Mouse (Mus musculus) forebrain, embryonic 15.5 days (tissue): Measurements from ENCODE around the gene Txn2. TPM values are rescaled to one million over a fixed set of nuclear protein-coding genes. Genes with fewer than 3 reads are reported as not detected.

ENCODE experiments used
- ATAC-seq: fragments of 200-750 bp; cut with Nextera tagmentation; replicated peaks from 2 replicates; pipeline ENCODE4 v1.8.0; 2017; ENCODE audit warnings: mild to moderate bottlenecking, moderate TSS enrichment, moderate library complexity
- H3K27ac ChIP-seq: fragments of 300-500 bp; sonication (generic); replicated peaks from 2 replicates; pipeline ENCODE4 v1.5.1; 2015; ENCODE audit warnings: mild to moderate bottlenecking, inconsistent platforms
- H3K27me3 ChIP-seq: fragments of 300-500 bp; sonication (generic); 2 replicates; pipeline ENCODE4 v1.6.1; 2015; ENCODE audit warnings: inconsistent platforms
- H3K36me3 ChIP-seq: fragments of 300-500 bp; sonication (generic); 2 replicates; pipeline ENCODE4 v1.6.1; 2015; ENCODE audit warnings: mild to moderate bottlenecking, inconsistent platforms
- H3K4me1 ChIP-seq: fragments of 300-500 bp; sonication (generic); 2 replicates; pipeline ENCODE4 v1.6.1; 2015; ENCODE audit warnings: inconsistent platforms
- H3K4me2 ChIP-seq: fragments of 300-500 bp; sonication (generic); replicated peaks from 2 replicates; pipeline ENCODE4 v1.6.1; 2015; ENCODE audit warnings: mild to moderate bottlenecking, inconsistent platforms
- H3K4me3 ChIP-seq: fragments of 300-500 bp; sonication (generic); 2 replicates; pipeline ENCODE4 v1.5.1; 2015; ENCODE audit warnings: mild to moderate bottlenecking, inconsistent platforms
- H3K9ac ChIP-seq: fragments of 300-500 bp; sonication (generic); replicated peaks from 2 replicates; pipeline ENCODE4 v1.6.1; 2015; ENCODE audit warnings: mild to moderate bottlenecking, inconsistent platforms
- H3K9me3 ChIP-seq: fragments of 300-500 bp; sonication (generic); 2 replicates; pipeline ENCODE4 v1.6.1; 2016; ENCODE audit warnings: inconsistent platforms
- WGBS: fragments of 180-500 bp; shearing (Covaris S2); methylation state at CpG from one replicate; pipeline ENCODE4 v1.1.7; 2015; ENCODE audit warnings: mixed read lengths; 5-methylcytosine and 5-hydroxymethylcytosine counted together
- polyA plus RNA-seq: library from polyadenylated mRNA; unstranded; fragments of >200 nt; fragmentation: Nextera tagmentation; extraction: Ambion mirVana; gene quantifications from 2 replicates; pipeline ENCODE4 v1.2.1, GENCODE M21; 2015

The Txn2 gene
- polyA plus RNA-seq, 1 experiment from 2014 or later = 230 TPM

- Histone ChIP-seq H3K4me2 (no peak overlapping the region), H3K4me1 (peaks cover 57% of the 10 kb centered on the region), H3K27me3 (no peaks in the 10 kb centered on the region), H3K36me3 (no peaks in the 10 kb centered on the region), H3K9ac (no peak overlapping the region), H3K9me3 (no peaks in the 10 kb centered on the region), H3K27ac (no peak overlapping the region), H3K4me3 (no peak overlapping the region)
- no peak for ATAC-seq
- WGBS = 74% methylated on average over 6 of the region's 6 CpGs
These were observed 2.8 kb upstream of the Txn2 start for GRCm38 (mm10) chr15:77931689-77932016.

- no peak overlapping the region for H3K9ac ChIP-seq
- H3K9me3 ChIP-seq = no peaks in the 10 kb centered on the region
- no peak overlapping the region for H3K4me3 ChIP-seq
- no peaks in the 10 kb centered on the region for H3K27me3 ChIP-seq
- 88% methylated on average over 6 of the region's 6 CpGs for WGBS
- H3K4me1 ChIP-seq = peaks cover 53% of the 10 kb centered on the region
- H3K27ac ChIP-seq = no peak overlapping the region
- no peak for ATAC-seq
- no peak overlapping the region for H3K4me2 ChIP-seq
- no peaks in the 10 kb centered on the region; the same call in 1 of the 2 replicates for H3K36me3 ChIP-seq
These were observed 2.3 kb upstream of the Txn2 start for GRCm38 (mm10) chr15:77930986-77931688.

GRCm38 (mm10) chr15:77929804-77930203 is 998 bp upstream of the Txn2 start:
- Histone ChIP-seq H3K4me1 (peaks cover 44% of the 10 kb centered on the region), H3K27me3 (no peaks in the 10 kb centered on the region), H3K4me2 (peak overlapping the region; percentile 77), H3K27ac (peak overlapping the region; percentile 97; the same call in 1 of the 2 replicates), H3K36me3 (peaks cover 5% of the 10 kb centered on the region), H3K4me3 (peak overlapping the region; percentile 90), H3K9me3 (no peaks in the 10 kb centered on the region), H3K9ac (peak overlapping the region; percentile 68; the same call in 1 of the 2 replicates)
- no peak for ATAC-seq
- 46% methylated on average over 8 of the region's 8 CpGs for WGBS

- Histone ChIP-seq H3K4me1 (peaks cover 27% of the 10 kb centered on the region), H3K36me3 (peaks cover 22% of the 10 kb centered on the region), H3K27ac (peak overlapping the region; percentile 97; the same call in 1 of the 2 replicates), H3K27me3 (no peaks in the 10 kb centered on the region), H3K4me3 (peak overlapping the region; percentile 90), H3K9ac (peak overlapping the region; percentile 82), H3K9me3 (no peaks in the 10 kb centered on the region), H3K4me2 (peak overlapping the region; percentile 56)
- no peak for ATAC-seq
- 22% methylated on average over 4 of the region's 4 CpGs for WGBS
These were observed 715 bp downstream of the Txn2 start for GRCm38 (mm10) chr15:77928091-77928490.

GRCm38 (mm10) chr15:77926921-77927320 is 1.9 kb downstream of the Txn2 start:
- Histone ChIP-seq H3K4me2 (no peak overlapping the region), H3K27me3 (no peaks in the 10 kb centered on the region), H3K27ac (no peak overlapping the region), H3K9ac (no peak overlapping the region), H3K4me1 (peaks cover 26% of the 10 kb centered on the region), H3K9me3 (no peaks in the 10 kb centered on the region), H3K36me3 (peaks cover 34% of the 10 kb centered on the region), H3K4me3 (no peak overlapping the region)
- 88% methylated on average over 5 of the region's 5 CpGs for WGBS
- ATAC-seq = no peak

- Histone ChIP-seq H3K36me3 (peaks cover 49% of the 10 kb centered on the region), H3K9me3 (no peaks in the 10 kb centered on the region), H3K27me3 (no peaks in the 10 kb centered on the region), H3K4me1 (peaks cover 26% of the 10 kb centered on the region), H3K4me3 (no peak overlapping the region), H3K9ac (no peak overlapping the region), H3K4me2 (no peak overlapping the region), H3K27ac (no peak overlapping the region)
- 92% methylated on average over 2 of the region's 2 CpGs for WGBS
- ATAC-seq = no peak
These were observed 3.6 kb downstream of the Txn2 start for GRCm38 (mm10) chr15:77925195-77925594.

- Histone ChIP-seq H3K36me3 (peaks cover 65% of the 10 kb centered on the region), H3K4me2 (no peak overlapping the region), H3K4me3 (no peak overlapping the region), H3K4me1 (peaks cover 16% of the 10 kb centered on the region), H3K9ac (no peak overlapping the region), H3K9me3 (no peaks in the 10 kb centered on the region), H3K27me3 (no peaks in the 10 kb centered on the region), H3K27ac (no peak overlapping the region)
- ATAC-seq = no peak
- 69% methylated on average over 9 of the region's 9 CpGs for whole genome bisulfite sequencing
These were observed 5.4 kb downstream of the Txn2 start for GRCm38 (mm10) chr15:77923267-77924035.

- Histone ChIP-seq H3K4me1 (peaks cover 11% of the 10 kb centered on the region), H3K9me3 (no peaks in the 10 kb centered on the region), H3K4me2 (no peak overlapping the region), H3K36me3 (peaks cover 70% of the 10 kb centered on the region), H3K27me3 (no peaks in the 10 kb centered on the region), H3K27ac (no peak overlapping the region), H3K4me3 (no peak overlapping the region), H3K9ac (no peak overlapping the region)
- no peak for ATAC-seq
- WGBS = 81% methylated on average over 9 of the region's 9 CpGs
These were observed 6.1 kb downstream of the Txn2 start for GRCm38 (mm10) chr15:77922710-77923109.

GRCm38 (mm10) chr15:77921636-77922035 is 7.2 kb downstream of the Txn2 start:
- Histone ChIP-seq H3K9me3 (no peaks in the 10 kb centered on the region), H3K9ac (no peak overlapping the region), H3K4me1 (0 out of 2 replicates have a peak, but pooled peaks cover under 1% of the 10 kb centered on the region), H3K27ac (no peak overlapping the region), H3K27me3 (no peaks in the 10 kb centered on the region), H3K36me3 (peaks cover 72% of the 10 kb centered on the region), H3K4me3 (no peak overlapping the region), H3K4me2 (no peak overlapping the region)
- 95% methylated on average over 6 of the region's 6 CpGs for WGBS
- no peak for ATAC-seq

GRCm38 (mm10) chr15:77920511-77921462 is 8.0 kb downstream of the Txn2 start:
- Histone ChIP-seq H3K4me2 (no peak overlapping the region), H3K4me1 (no peaks in the 10 kb centered on the region), H3K27ac (no peak overlapping the region), H3K9ac (no peak overlapping the region), H3K27me3 (no peaks in the 10 kb centered on the region), H3K9me3 (no peaks in the 10 kb centered on the region), H3K4me3 (no peak overlapping the region), H3K36me3 (peaks cover 76% of the 10 kb centered on the region)
- no peak for ATAC-seq
- WGBS = 78% methylated on average over 10 of the region's 10 CpGs

- no peak for ATAC-seq
- Histone ChIP-seq H3K27ac (no peak overlapping the region), H3K4me2 (no peak overlapping the region), H3K36me3 (peaks cover 76% of the 10 kb centered on the region), H3K9ac (no peak overlapping the region), H3K4me3 (no peak overlapping the region), H3K27me3 (no peaks in the 10 kb centered on the region), H3K9me3 (no peaks in the 10 kb centered on the region), H3K4me1 (no peaks in the 10 kb centered on the region)
- 94% methylated on average over 12 of the region's 12 CpGs for WGBS
These were observed 9.4 kb downstream of the Txn2 start for GRCm38 (mm10) chr15:77919441-77919840.
